ENCODE assay signal across 8 mouse cellular contexts in genomic region chr10:62866035-62866791, GRCm38 (mm10). TPM values are rescaled to one million over a fixed set of nuclear protein-coding genes. Genes with fewer than 3 reads are reported as not detected.
A peak's percentile ranks its signal among the peaks of the same experiment; 100 is the strongest.
DNase-seq lines count a peak whose midpoint lies in the region; ATAC-seq and TF ChIP-seq lines count a peak whose summit lies in the region.

No protein-coding gene starts in this region.

- no peaks in the 10 kb centered on the region for H3K27me3 ChIP-seq in embryonic facial prominence, embryonic 13.5 days
- H3K27me3 ChIP-seq in heart, embryonic 13.5 days (replicated peaks): no peaks in the 10 kb centered on the region
- H3K27me3 ChIP-seq in liver, postnatal 0 days (ENCODE audit: insufficient read depth, low read length): no peaks in the 10 kb centered on the region

- H3K4me3 ChIP-seq in embryonic facial prominence, embryonic 13.5 days: peak overlapping the region; percentile 54
- peak overlapping the region; percentile 61 for H3K4me3 ChIP-seq in heart, embryonic 13.5 days
- H3K4me3 ChIP-seq in liver, postnatal 0 days (ENCODE audit: low read depth, low read length): peak overlapping the region; percentile 52

- no peak for ATAC-seq in embryonic facial prominence, embryonic 13.5 days (ENCODE audit: insufficient number of reproducible peaks, insufficient read depth, low FRiP score, low TSS enrichment, low read depth)
- ATAC-seq in heart, embryonic 13.5 days (ENCODE audit: extremely low read depth, insufficient number of reproducible peaks, low FRiP score, low TSS enrichment): 0 out of 2 replicates have a peak, but pooled peaks have one; percentile 30
- ATAC-seq in liver, postnatal 0 days: no peak

- DNase-seq in left cerebral cortex, adult 18-20 months (ENCODE audit: low spot score in 2 of 2): peak; percentile 21 to 33
- no peak for DNase-seq in left cerebral cortex, adult 11 months (ENCODE audit: low spot score)
- DNase-seq in kidney, postnatal 10 days: peak; percentile 31
- DNase-seq in liver, postnatal 0 days: no peak
- peak; percentile 46 for DNase-seq in retina, postnatal 1 day
- no peak for DNase-seq in thymus, postnatal 14 days

- peak overlapping the region; percentile 94 for H3K27ac ChIP-seq in embryonic facial prominence, embryonic 13.5 days
- peak overlapping the region; percentile 87 for H3K27ac ChIP-seq in heart, embryonic 13.5 days (replicated peaks)
- H3K27ac ChIP-seq in liver, postnatal 0 days (ENCODE audit: low read depth): no peak overlapping the region

- peaks cover 25% of the 10 kb centered on the region for H3K4me1 ChIP-seq in embryonic facial prominence, embryonic 13.5 days
- H3K4me1 ChIP-seq in heart, embryonic 13.5 days: peaks cover 37% of the 10 kb centered on the region
- peaks cover 8% of the 10 kb centered on the region; the same call in 1 of the 2 replicates for H3K4me1 ChIP-seq in liver, postnatal 0 days (ENCODE audit: insufficient read depth)

- peaks cover 3% of the 10 kb centered on the region; the same call in 1 of the 2 replicates for H3K36me3 ChIP-seq in embryonic facial prominence, embryonic 13.5 days
- peaks cover 14% of the 10 kb centered on the region for H3K36me3 ChIP-seq in heart, embryonic 13.5 days
- no peaks in the 10 kb centered on the region for H3K36me3 ChIP-seq in liver, postnatal 0 days (replicated peaks; ENCODE audit: insufficient read depth, low read length)

- no peak for TF ChIP-seq EP300 in liver, postnatal 0 days (IDR thresholded peaks at IDR 0.05; ENCODE audit: low read depth)

- peak overlapping the region; percentile 79 for H3K9ac ChIP-seq in embryonic facial prominence, embryonic 13.5 days
- H3K9ac ChIP-seq in heart, embryonic 13.5 days: peak overlapping the region; percentile 89
- peak overlapping the region; percentile 41; the same call in 1 of the 2 replicates for H3K9ac ChIP-seq in liver, postnatal 0 days (replicated peaks)

- no peak for TF ChIP-seq CTCF in liver, postnatal 0 days (IDR thresholded peaks at IDR 0.05; ENCODE audit: low read depth)

- H3K9me3 ChIP-seq in embryonic facial prominence, embryonic 13.5 days: peaks cover 3% of the 10 kb centered on the region; the same call in 1 of the 2 replicates
- peaks cover 6% of the 10 kb centered on the region; the same call in 1 of the 2 replicates for H3K9me3 ChIP-seq in heart, embryonic 13.5 days
- 0 out of 2 replicates have a peak, but pooled peaks cover 3% of the 10 kb centered on the region for H3K9me3 ChIP-seq in liver, postnatal 0 days (ENCODE audit: low read length)

- WGBS in embryonic facial prominence, embryonic 13.5 days: 21% methylated on average over 11 of the region's 11 CpGs
- WGBS in heart, embryonic 13.5 days: 17% methylated on average over 11 of the region's 11 CpGs
- 50% methylated on average over 11 of the region's 11 CpGs for WGBS in liver, postnatal 0 days (ENCODE audit: insufficient replicate concordance)

- H3K4me2 ChIP-seq in embryonic facial prominence, embryonic 13.5 days: peak overlapping the region; percentile 85
- peak overlapping the region; percentile 84 for H3K4me2 ChIP-seq in heart, embryonic 13.5 days
- H3K4me2 ChIP-seq in liver, postnatal 0 days (ENCODE audit: low read depth, low read length): peak overlapping the region; percentile 90

RNA-seq across cellular contexts. Expression of gene Tet1, which starts 42.6 kb away (rescaled TPM):
- 10 to 100 TPM; 12.1 to 12.6 TPM for total RNA-seq in left cerebral cortex, adult 18-20 months (2021)
- polyA plus RNA-seq in embryonic facial prominence, embryonic 13.5 days (2015; fragmentation: Nextera tagmentation; extraction: Ambion mirVana): 26.6 and 30.4 TPM in 2 replicates
- polyA plus RNA-seq in heart, embryonic 13.5 days (2015; fragmentation: Nextera tagmentation; extraction: Ambion mirVana): 21.8 and 24.0 TPM in 2 replicates
- polyA plus RNA-seq in liver, postnatal 0 days (2015; fragmentation: Nextera tagmentation; extraction: Ambion mirVana): 0.97 and 0.99 TPM in 2 replicates

RNA-seq across cellular contexts. Expression of gene Slc25a16, which starts 54.2 kb away (rescaled TPM):
- total RNA-seq in left cerebral cortex, adult 18-20 months (2021): 10 to 100 TPM; 38.5 to 41.5 TPM
- 11.1 and 11.5 TPM in 2 replicates for polyA plus RNA-seq in embryonic facial prominence, embryonic 13.5 days (2015; fragmentation: Nextera tagmentation; extraction: Ambion mirVana)
- 11.5 and 11.7 TPM in 2 replicates for polyA plus RNA-seq in heart, embryonic 13.5 days (2015; fragmentation: Nextera tagmentation; extraction: Ambion mirVana)
- polyA plus RNA-seq in liver, postnatal 0 days (2015; fragmentation: Nextera tagmentation; extraction: Ambion mirVana): 13.9 and 14.3 TPM in 2 replicates

Comparison
In these comparisons a context has a peak if more than half of its experiments do, and no peak if none do; other contexts are left out.
1. DNase-seq: peak in left cerebral cortex, adult 18-20 months (2 of 2), kidney, postnatal 10 days (single experiment) and retina, postnatal 1 day (single experiment); none in left cerebral cortex, adult 11 months (single experiment), liver, postnatal 0 days (single experiment) and thymus, postnatal 14 days (single experiment).
2. RNA of gene Tet1, which starts 42.6 kb away (polyA plus RNA-seq): 26.6 to 30.4 TPM in embryonic facial prominence, embryonic 13.5 days and 21.8 to 24.0 TPM in heart, embryonic 13.5 days; 0.97 to 0.99 TPM in liver, postnatal 0 days; every median in the first group is over 10 times any median in the second.
3. Peak in every context shown above with its lines, with median percentiles within 50 percentile points of each other: H3K4me2 ChIP-seq, H3K4me3 ChIP-seq and H3K9ac ChIP-seq.